Mouse (Mus musculus): ENCODE measurements around the gene Mrpl49. TPM values are rescaled to one million over a fixed set of nuclear protein-coding genes. Genes with fewer than 3 reads are reported as not detected.

Mrpl49 gene
- total RNA-seq, 1 experiment, result 62.7 TPM

- H3K36me3 ChIP-seq (ENCODE audit: control insufficient read depth, insufficient read depth, low read length, poor library complexity, severe bottlenecking), result peaks cover 3% of the 10 kb centered on the region; the same call in 1 of the 2 replicates
Observed at GRCm38 (mm10) chr19:6066571-6066970, 9.0 kb upstream of the Mrpl49 start.

GRCm38 (mm10) chr19:6063081-6063480, 5.5 kb upstream of the Mrpl49 start:
- no peak overlapping the region for H3K4me3 ChIP-seq (ENCODE audit: insufficient read depth in 1 of 2, low read depth in 1 of 2, low read length in 2 of 2, poor library complexity in 1 of 2, severe bottlenecking in 1 of 2)
- H3K27ac ChIP-seq (ENCODE audit: insufficient read depth, low read depth, low read length, poor library complexity, severe bottlenecking), result no peak overlapping the region
- no peak overlapping the region for H3K9ac ChIP-seq (ENCODE audit: insufficient read depth, low read depth, low read length, poor library complexity, severe bottlenecking)
- in situ Hi-C loops (cut with MboI; ENCODE audit: low sequenced_read_pairs in 2 of 2, unreplicated experiment in 2 of 2), result no loop called here
- H3K36me3 ChIP-seq (ENCODE audit: control insufficient read depth, insufficient read depth, low read length, poor library complexity, severe bottlenecking), result peaks cover 17% of the 10 kb centered on the region
- no peaks in the 10 kb centered on the region for H3K9me3 ChIP-seq (ENCODE audit: control insufficient read depth, insufficient read depth, low read depth, low read length)
- H3K4me1 ChIP-seq (ENCODE audit: control insufficient read depth in 2 of 2, insufficient read depth in 2 of 2, low read length in 2 of 2, poor library complexity in 1 of 2), result peaks cover 0 to 11% of the 10 kb centered on the region in 2 experiments; a peak in 2 of 4 replicates
- DNase-seq (ENCODE audit: low read depth, low spot score), result no peak
- TF ChIP-seq ZC3H11A (IDR thresholded peaks at IDR 0.05; ENCODE audit: borderline replicate concordance, low read depth, low read length) (no peak), MAFK (IDR thresholded peaks at IDR 0.05; ENCODE audit: insufficient read depth, low read depth, low read length) (no peak), HCFC1 (IDR thresholded peaks at IDR 0.05; ENCODE audit: borderline replicate concordance, insufficient read depth, low read length) (no peak), CHD2 (IDR thresholded peaks at IDR 0.05; ENCODE audit: low read depth, low read length) (no peak), ZNF384 (IDR thresholded peaks at IDR 0.05; ENCODE audit: low read depth, low read length) (no peak)

More at GRCm38 (mm10) chr19:6066571-6066970, 9.0 kb upstream of the Mrpl49 start:
- no peak for DNase-seq (ENCODE audit: low read depth, low spot score)
- peak overlapping the region; percentile 45 for H3K9ac ChIP-seq (ENCODE audit: insufficient read depth, low read depth, low read length, poor library complexity, severe bottlenecking)
- no peaks in the 10 kb centered on the region for H3K9me3 ChIP-seq (ENCODE audit: control insufficient read depth, insufficient read depth, low read depth, low read length)
- H3K27ac ChIP-seq (ENCODE audit: insufficient read depth, low read depth, low read length, poor library complexity, severe bottlenecking), result no peak overlapping the region
- peak overlapping the region; percentile 25 to 95 for H3K4me3 ChIP-seq (ENCODE audit: insufficient read depth in 1 of 2, low read depth in 1 of 2, low read length in 2 of 2, poor library complexity in 1 of 2, severe bottlenecking in 1 of 2)
- H3K4me1 ChIP-seq (ENCODE audit: control insufficient read depth in 2 of 2, insufficient read depth in 2 of 2, low read length in 2 of 2, poor library complexity in 1 of 2), result peaks cover 0 to 12% of the 10 kb centered on the region in 2 experiments; a peak in 1 of 4 replicates
- TF ChIP-seq HCFC1 (IDR thresholded peaks at IDR 0.05; ENCODE audit: borderline replicate concordance, insufficient read depth, low read length) (no peak), ZNF384 (IDR thresholded peaks at IDR 0.05; ENCODE audit: low read depth, low read length) (no peak), ZC3H11A (IDR thresholded peaks at IDR 0.05; ENCODE audit: borderline replicate concordance, low read depth, low read length) (no peak), MAFK (IDR thresholded peaks at IDR 0.05; ENCODE audit: insufficient read depth, low read depth, low read length) (no peak), CHD2 (IDR thresholded peaks at IDR 0.05; ENCODE audit: low read depth, low read length) (no peak)
- in situ Hi-C loops (cut with MboI; ENCODE audit: low sequenced_read_pairs in 2 of 2, unreplicated experiment in 2 of 2), result no loop called here

DNA sequence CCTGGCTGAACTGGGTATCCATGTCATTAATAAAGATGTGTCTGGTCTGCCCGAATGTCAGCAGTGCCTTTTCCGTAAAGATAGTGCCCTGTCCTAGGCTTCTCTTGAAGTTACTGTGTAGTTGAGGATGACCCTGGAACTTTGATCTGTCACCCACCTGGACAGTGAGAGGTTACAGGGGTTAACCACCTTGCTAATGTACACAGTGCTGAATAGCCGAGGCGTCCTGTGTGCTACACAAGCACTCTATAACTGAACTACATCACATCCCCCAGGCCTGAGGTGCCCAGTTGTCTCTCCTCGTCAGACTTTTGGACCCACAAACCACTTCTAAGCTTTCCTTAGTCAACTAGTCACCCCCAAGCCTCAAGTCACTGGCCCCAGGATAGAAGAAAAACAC, 4.8 kb upstream of the Mrpl49 start:
- Histone ChIP-seq H3K9ac (ENCODE audit: insufficient read depth, low read depth, low read length, poor library complexity, severe bottlenecking) (peak overlapping the region; percentile 94; the same call in 1 of the 2 replicates), H3K9me3 (ENCODE audit: control insufficient read depth, insufficient read depth, low read depth, low read length) (no peaks in the 10 kb centered on the region), H3K4me1 (ENCODE audit: control insufficient read depth in 2 of 2, insufficient read depth in 2 of 2, low read length in 2 of 2, poor library complexity in 1 of 2) (peaks cover 0 to 8% of the 10 kb centered on the region in 2 experiments; a peak in 2 of 4 replicates), H3K27ac (ENCODE audit: insufficient read depth, low read depth, low read length, poor library complexity, severe bottlenecking) (no peak overlapping the region), H3K4me3 (ENCODE audit: insufficient read depth in 1 of 2, low read depth in 1 of 2, low read length in 2 of 2, poor library complexity in 1 of 2, severe bottlenecking in 1 of 2) (peak overlapping the region; percentile 52 to 82; a peak in 3 of 4 replicates), H3K36me3 (ENCODE audit: control insufficient read depth, insufficient read depth, low read length, poor library complexity, severe bottlenecking) (peaks cover 17% of the 10 kb centered on the region)
- in situ Hi-C loops (cut with MboI; ENCODE audit: low sequenced_read_pairs in 2 of 2, unreplicated experiment in 2 of 2), result no loop called here
- TF ChIP-seq ZC3H11A (IDR thresholded peaks at IDR 0.05; ENCODE audit: borderline replicate concordance, low read depth, low read length) (no peak), CHD2 (IDR thresholded peaks at IDR 0.05; ENCODE audit: low read depth, low read length) (no peak), ZNF384 (IDR thresholded peaks at IDR 0.05; ENCODE audit: low read depth, low read length) (no peak), HCFC1 (IDR thresholded peaks at IDR 0.05; ENCODE audit: borderline replicate concordance, insufficient read depth, low read length) (no peak), MAFK (IDR thresholded peaks at IDR 0.05; ENCODE audit: insufficient read depth, low read depth, low read length) (no peak)
- DNase-seq (ENCODE audit: low read depth, low spot score), result no peak

GRCm38 (mm10) chr19:6061641-6062302, 4.2 kb upstream of the Mrpl49 start:
- Histone ChIP-seq H3K4me3 (ENCODE audit: insufficient read depth in 1 of 2, low read depth in 1 of 2, low read length in 2 of 2, poor library complexity in 1 of 2, severe bottlenecking in 1 of 2) (peak overlapping the region; percentile 52 to 82), H3K9me3 (ENCODE audit: control insufficient read depth, insufficient read depth, low read depth, low read length) (no peaks in the 10 kb centered on the region), H3K4me1 (ENCODE audit: control insufficient read depth in 2 of 2, insufficient read depth in 2 of 2, low read length in 2 of 2, poor library complexity in 1 of 2) (peaks cover 0 to 8% of the 10 kb centered on the region in 2 experiments; a peak in 2 of 4 replicates), H3K36me3 (ENCODE audit: control insufficient read depth, insufficient read depth, low read length, poor library complexity, severe bottlenecking) (peaks cover 17% of the 10 kb centered on the region), H3K9ac (ENCODE audit: insufficient read depth, low read depth, low read length, poor library complexity, severe bottlenecking) (peak overlapping the region; percentile 94), H3K27ac (ENCODE audit: insufficient read depth, low read depth, low read length, poor library complexity, severe bottlenecking) (peak overlapping the region; percentile 77)
- in situ Hi-C loops (cut with MboI; ENCODE audit: low sequenced_read_pairs in 2 of 2, unreplicated experiment in 2 of 2), result no loop called here
- no peak for TF ChIP-seq ZC3H11A (IDR thresholded peaks at IDR 0.05; ENCODE audit: borderline replicate concordance, low read depth, low read length)
- no peak for TF ChIP-seq CHD2 (IDR thresholded peaks at IDR 0.05; ENCODE audit: low read depth, low read length)
- TF ChIP-seq MAFK (IDR thresholded peaks at IDR 0.05; ENCODE audit: insufficient read depth, low read depth, low read length), result no peak
- no peak for TF ChIP-seq HCFC1 (IDR thresholded peaks at IDR 0.05; ENCODE audit: borderline replicate concordance, insufficient read depth, low read length)
- no peak for TF ChIP-seq ZNF384 (IDR thresholded peaks at IDR 0.05; ENCODE audit: low read depth, low read length)
- no peak for DNase-seq (ENCODE audit: low read depth, low spot score)
